Mouse (Mus musculus) cerebellum, postnatal 14 days (tissue): ENCODE results near the gene Mrps11.

ENCODE experiments used
- DNase-seq, 2 experiments: peaks; one replicate each; pipeline ENCODE4 v3.0.0; 2021; ENCODE audit warnings: mixed read lengths in 2 of 2

Gene Mrps11

GRCm38 (mm10) chr7:78782639-78783581 lies at the start of gene Mrps11, which contains the start of gene Mrpl46:
Gene Mrps11, plus strand, starts transcription at chr7:78783119.
Gene Mrpl46, minus strand, starts transcription at chr7:78783531.
- peak; percentile 90 to 93 for DNase-seq

GRCm38 (mm10) chr7:78737196-78737595 lies 45.7 kb upstream of the Mrps11 start:
- no peak for DNase-seq

GRCm38 (mm10) chr7:78737614-78738210 lies 45.2 kb upstream of the Mrps11 start, which contains the start of gene Ntrk3:
Gene Ntrk3, minus strand, starts transcription at chr7:78738012.
- no peak for DNase-seq

- DNase-seq: no peak
Observed at GRCm38 (mm10) chr7:78739351-78740000, 43.4 kb upstream of the Mrps11 start.

- no peak for DNase-seq
Observed at GRCm38 (mm10) chr7:78743731-78744385, 39.1 kb upstream of the Mrps11 start.

- no peak for DNase-seq
Observed at GRCm38 (mm10) chr7:78752961-78753360, 30.0 kb upstream of the Mrps11 start.

- DNase-seq: no peak
Observed at GRCm38 (mm10) chr7:78753752-78754457, 29.0 kb upstream of the Mrps11 start.

GRCm38 (mm10) chr7:78754458-78755000 lies 28.4 kb upstream of the Mrps11 start:
- no peak for DNase-seq

- peak; percentile 33 to 37 for DNase-seq
Observed at GRCm38 (mm10) chr7:78763801-78764200, 19.1 kb upstream of the Mrps11 start.

- DNase-seq: peak; percentile 75 to 85
Observed at GRCm38 (mm10) chr7:78765215-78765631, 17.7 kb upstream of the Mrps11 start.

- DNase-seq: peak; percentile 97 to 99
Observed at GRCm38 (mm10) chr7:78766019-78766683, 16.8 kb upstream of the Mrps11 start.

GRCm38 (mm10) chr7:78767929-78768531 lies 14.9 kb upstream of the Mrps11 start:
- no peak for DNase-seq

GRCm38 (mm10) chr7:78769075-78769652 lies 13.8 kb upstream of the Mrps11 start:
- no peak for DNase-seq

- no peak for DNase-seq
Observed at GRCm38 (mm10) chr7:78770936-78771335, 12.0 kb upstream of the Mrps11 start.

GRCm38 (mm10) chr7:78778741-78779140 lies 4.2 kb upstream of the Mrps11 start:
- no peak for DNase-seq

GRCm38 (mm10) chr7:78785906-78786305 lies 3.0 kb downstream of the Mrps11 start:
- DNase-seq: no peak

GRCm38 (mm10) chr7:78787793-78788380 lies 5.0 kb downstream of the Mrps11 start:
- DNase-seq: no peak

GRCm38 (mm10) chr7:78791359-78792222 lies 8.7 kb downstream of the Mrps11 start:
- DNase-seq: peak; percentile 72 to 79
